Mouse (Mus musculus) liver, embryonic 14.5 days (tissue): ENCODE measurements around the gene Fbln1.

Experiments used
- CTCF ChIP-seq: IDR thresholded peaks from 2 replicates; pipeline ENCODE4 v1.5.1; 2016; ENCODE audit warnings: antibody characterized with exemption, low read depth, control low read depth
- EP300 ChIP-seq: IDR thresholded peaks from 2 replicates; pipeline ENCODE4 v1.6.1; 2016; ENCODE audit warnings: antibody characterized with exemption, low read depth

GRCm38 (mm10) chr15:85202787-85203186 is 3.0 kb upstream of the Fbln1 start:
- TF ChIP-seq CTCF, result no peak
- no peak for TF ChIP-seq EP300
